Mouse (Mus musculus): Measurements from ENCODE around the gene Fgfr2. TPM values are rescaled to one million over a fixed set of nuclear protein-coding genes. Genes with fewer than 3 reads are reported as not detected.

The Fgfr2 gene
- polyA plus RNA-seq, 1 experiment from 2014 or later, result 17.2 TPM

GRCm38 (mm10) chr7:131830261-131830660 is 1292.9 kb downstream of the Fgfr2 start:
- no peak overlapping the region for H3K4me2 ChIP-seq
- no peaks in the 10 kb centered on the region for H3K4me1 ChIP-seq (replicated peaks)
- H3K4me3 ChIP-seq, result no peak overlapping the region
- no peaks in the 10 kb centered on the region for H3K9me3 ChIP-seq (replicated peaks)
- H3K9ac ChIP-seq, result no peak overlapping the region
- ATAC-seq (replicated peaks; ENCODE audit: insufficient number of reproducible peaks, insufficient read depth, low FRiP score, low read depth), result no peak
- no peak overlapping the region for H3K27ac ChIP-seq
- no peaks in the 10 kb centered on the region for H3K36me3 ChIP-seq
- no peaks in the 10 kb centered on the region for H3K27me3 ChIP-seq
- WGBS, result 64% methylated on average over 1 of the region's 1 CpGs

- Histone ChIP-seq H3K36me3 (no peaks in the 10 kb centered on the region), H3K27ac (no peak overlapping the region), H3K9me3 (replicated peaks) (no peaks in the 10 kb centered on the region), H3K4me3 (no peak overlapping the region), H3K4me2 (no peak overlapping the region), H3K9ac (no peak overlapping the region), H3K4me1 (replicated peaks) (no peaks in the 10 kb centered on the region), H3K27me3 (no peaks in the 10 kb centered on the region)
- ATAC-seq (replicated peaks; ENCODE audit: insufficient number of reproducible peaks, insufficient read depth, low FRiP score, low read depth), result no peak
- WGBS, result 84% methylated on average over 5 of the region's 5 CpGs
Measured at GRCm38 (mm10) chr7:131826811-131827210, 1296.3 kb downstream of the Fgfr2 start.

GRCm38 (mm10) chr7:131817976-131818375 is 1305.2 kb downstream of the Fgfr2 start:
- no peak for ATAC-seq (replicated peaks; ENCODE audit: insufficient number of reproducible peaks, insufficient read depth, low FRiP score, low read depth)
- H3K36me3 ChIP-seq, result no peaks in the 10 kb centered on the region
- no peak overlapping the region for H3K4me2 ChIP-seq
- H3K9ac ChIP-seq, result no peak overlapping the region
- H3K4me3 ChIP-seq, result no peak overlapping the region
- H3K4me1 ChIP-seq (replicated peaks), result no peaks in the 10 kb centered on the region
- no peak overlapping the region for H3K27ac ChIP-seq
- WGBS, result 78% methylated on average over 6 of the region's 6 CpGs
- H3K9me3 ChIP-seq (replicated peaks), result no peaks in the 10 kb centered on the region
- H3K27me3 ChIP-seq, result no peaks in the 10 kb centered on the region; the same call in 1 of the 2 replicates

- 52% methylated on average over 2 of the region's 2 CpGs for WGBS
- Histone ChIP-seq H3K4me2 (no peak overlapping the region), H3K27ac (no peak overlapping the region), H3K9me3 (replicated peaks) (no peaks in the 10 kb centered on the region), H3K27me3 (no peaks in the 10 kb centered on the region; the same call in 1 of the 2 replicates), H3K9ac (no peak overlapping the region), H3K4me3 (no peak overlapping the region), H3K36me3 (no peaks in the 10 kb centered on the region), H3K4me1 (replicated peaks) (no peaks in the 10 kb centered on the region)
- no peak for ATAC-seq (replicated peaks; ENCODE audit: insufficient number of reproducible peaks, insufficient read depth, low FRiP score, low read depth)
Measured at GRCm38 (mm10) chr7:131816641-131817040, 1306.5 kb downstream of the Fgfr2 start.

- Histone ChIP-seq H3K9ac (no peak overlapping the region), H3K4me3 (no peak overlapping the region), H3K27me3 (no peaks in the 10 kb centered on the region), H3K4me1 (replicated peaks) (no peaks in the 10 kb centered on the region), H3K9me3 (replicated peaks) (no peaks in the 10 kb centered on the region), H3K4me2 (no peak overlapping the region), H3K36me3 (no peaks in the 10 kb centered on the region), H3K27ac (no peak overlapping the region)
- 64% methylated on average over 6 of the region's 6 CpGs for WGBS
- no peak for ATAC-seq (replicated peaks; ENCODE audit: insufficient number of reproducible peaks, insufficient read depth, low FRiP score, low read depth)
Measured at GRCm38 (mm10) chr7:131812116-131812515, 1311.0 kb downstream of the Fgfr2 start.

GRCm38 (mm10) chr7:131810916-131811315 is 1312.2 kb downstream of the Fgfr2 start:
- Histone ChIP-seq H3K4me1 (replicated peaks) (no peaks in the 10 kb centered on the region), H3K27ac (no peak overlapping the region), H3K27me3 (no peaks in the 10 kb centered on the region), H3K9me3 (replicated peaks) (no peaks in the 10 kb centered on the region), H3K9ac (no peak overlapping the region), H3K4me2 (no peak overlapping the region), H3K36me3 (no peaks in the 10 kb centered on the region), H3K4me3 (no peak overlapping the region)
- no peak for ATAC-seq (replicated peaks; ENCODE audit: insufficient number of reproducible peaks, insufficient read depth, low FRiP score, low read depth)
- WGBS, result 53% methylated on average over 4 of the region's 4 CpGs

- Histone ChIP-seq H3K36me3 (no peaks in the 10 kb centered on the region), H3K4me3 (no peak overlapping the region), H3K9ac (no peak overlapping the region), H3K4me1 (replicated peaks) (no peaks in the 10 kb centered on the region), H3K9me3 (replicated peaks) (no peaks in the 10 kb centered on the region), H3K27ac (no peak overlapping the region), H3K27me3 (no peaks in the 10 kb centered on the region), H3K4me2 (no peak overlapping the region)
- WGBS, result 34% methylated on average over 5 of the region's 5 CpGs
- ATAC-seq (replicated peaks; ENCODE audit: insufficient number of reproducible peaks, insufficient read depth, low FRiP score, low read depth), result no peak
Measured at GRCm38 (mm10) chr7:131809584-131810181, 1313.5 kb downstream of the Fgfr2 start.

- Histone ChIP-seq H3K27me3 (no peaks in the 10 kb centered on the region), H3K27ac (no peak overlapping the region), H3K4me3 (no peak overlapping the region), H3K4me2 (no peak overlapping the region), H3K36me3 (no peaks in the 10 kb centered on the region), H3K4me1 (replicated peaks) (no peaks in the 10 kb centered on the region), H3K9me3 (replicated peaks) (no peaks in the 10 kb centered on the region), H3K9ac (no peak overlapping the region)
- no peak for ATAC-seq (replicated peaks; ENCODE audit: insufficient number of reproducible peaks, insufficient read depth, low FRiP score, low read depth)
- 24% methylated on average over 2 of the region's 2 CpGs for WGBS
Measured at GRCm38 (mm10) chr7:131807257-131807656, 1315.9 kb downstream of the Fgfr2 start.

- WGBS, result 78% methylated on average over 9 of the region's 9 CpGs
- no peaks in the 10 kb centered on the region for H3K4me1 ChIP-seq (replicated peaks)
- no peaks in the 10 kb centered on the region for H3K27me3 ChIP-seq
- no peak overlapping the region for H3K27ac ChIP-seq
- H3K4me3 ChIP-seq, result no peak overlapping the region
- no peaks in the 10 kb centered on the region for H3K9me3 ChIP-seq (replicated peaks)
- ATAC-seq (replicated peaks; ENCODE audit: insufficient number of reproducible peaks, insufficient read depth, low FRiP score, low read depth), result no peak
- no peak overlapping the region for H3K4me2 ChIP-seq
- no peaks in the 10 kb centered on the region for H3K36me3 ChIP-seq
- no peak overlapping the region for H3K9ac ChIP-seq
Measured at GRCm38 (mm10) chr7:131805525-131806202, 1317.5 kb downstream of the Fgfr2 start.

- ATAC-seq (replicated peaks; ENCODE audit: insufficient number of reproducible peaks, insufficient read depth, low FRiP score, low read depth), result no peak
- WGBS, result 58% methylated on average over 6 of the region's 6 CpGs
- H3K4me1 ChIP-seq (replicated peaks), result no peaks in the 10 kb centered on the region
Measured at GRCm38 (mm10) chr7:131800416-131801045, 1322.6 kb downstream of the Fgfr2 start.

GRCm38 (mm10) chr7:131797161-131797560 is 1326.0 kb downstream of the Fgfr2 start:
- no peak for ATAC-seq (replicated peaks; ENCODE audit: insufficient number of reproducible peaks, insufficient read depth, low FRiP score, low read depth)
- Histone ChIP-seq H3K9ac (no peak overlapping the region), H3K27me3 (no peaks in the 10 kb centered on the region), H3K36me3 (no peaks in the 10 kb centered on the region), H3K27ac (no peak overlapping the region), H3K4me2 (no peak overlapping the region), H3K4me3 (no peak overlapping the region), H3K4me1 (replicated peaks) (no peaks in the 10 kb centered on the region), H3K9me3 (replicated peaks) (no peaks in the 10 kb centered on the region)
- WGBS, result 49% methylated on average over 6 of the region's 6 CpGs

More at GRCm38 (mm10) chr7:131800416-131801045, 1322.6 kb downstream of the Fgfr2 start:
- Histone ChIP-seq H3K9ac (no peak overlapping the region), H3K9me3 (replicated peaks) (no peaks in the 10 kb centered on the region), H3K27ac (no peak overlapping the region), H3K4me3 (no peak overlapping the region), H3K27me3 (no peaks in the 10 kb centered on the region), H3K36me3 (no peaks in the 10 kb centered on the region), H3K4me2 (no peak overlapping the region)
